Mouse (Mus musculus): Measurements from ENCODE around the gene Ptpn20. TPM values are rescaled to one million over a fixed set of nuclear protein-coding genes. Genes with fewer than 3 reads are reported as not detected.

Ptpn20 gene
- total RNA-seq, 2 experiments from 2014 or later: not detected

DNA sequence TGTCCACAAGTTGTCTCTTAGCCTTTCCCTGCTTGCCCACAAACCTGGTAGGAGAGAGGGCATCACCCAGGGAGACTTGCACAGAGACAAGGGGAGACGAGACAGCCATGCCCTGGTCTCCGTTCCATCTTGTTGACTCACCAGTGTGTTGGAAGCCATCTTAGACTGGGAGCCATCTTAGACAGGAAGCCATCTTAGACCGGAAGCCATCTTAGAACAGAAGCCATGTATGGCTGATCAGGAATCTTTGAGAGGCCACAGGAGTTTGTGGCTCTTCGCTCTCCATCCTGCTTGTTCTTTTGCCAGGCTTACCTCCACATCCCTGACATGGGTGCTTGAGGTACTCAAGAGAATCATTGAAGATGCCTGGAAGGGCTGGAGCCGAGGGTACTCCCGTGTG, 89.0 kb downstream of the Ptpn20 start:
- DNase-seq: no peak

DNA sequence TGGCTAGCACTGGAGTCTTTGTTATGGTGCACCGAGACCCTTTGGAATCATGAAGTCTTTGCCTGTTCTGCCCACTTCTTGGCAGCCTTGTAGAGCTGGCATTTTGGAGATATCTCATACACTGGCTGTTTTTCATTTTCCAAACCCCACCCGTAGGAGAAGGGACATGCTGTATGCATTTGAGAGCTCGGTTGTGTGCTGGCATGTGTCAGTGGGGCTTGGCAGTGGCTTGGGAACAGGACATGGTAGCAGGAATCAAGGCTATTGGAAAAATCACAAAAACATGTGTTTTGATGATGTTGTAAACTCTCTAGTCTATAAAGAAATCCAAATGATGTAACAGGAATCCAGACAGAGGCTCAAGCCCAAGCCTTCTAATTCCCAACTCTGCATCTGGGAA, 89.7 kb downstream of the Ptpn20 start:
- no peak for DNase-seq

DNA sequence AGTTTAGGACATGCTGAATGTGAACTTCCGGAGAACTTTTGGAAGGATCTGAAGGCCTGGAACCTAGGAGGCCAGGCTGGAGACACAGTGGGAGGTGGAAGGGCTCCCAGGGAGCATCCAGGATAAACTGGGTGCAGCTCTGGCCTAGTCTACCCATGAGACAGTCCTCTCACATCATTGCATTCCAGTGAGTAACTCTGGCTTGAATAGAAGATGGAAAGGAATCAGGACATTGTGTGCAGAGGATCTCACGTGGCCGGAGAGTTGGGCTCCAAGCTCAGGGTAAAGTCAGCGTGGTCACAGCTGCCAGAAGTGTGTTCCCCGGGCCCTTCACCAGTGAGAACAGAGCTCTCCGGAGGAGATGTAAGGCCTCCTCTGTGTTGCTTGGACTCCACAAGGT, 91.6 kb downstream of the Ptpn20 start:
- DNase-seq: no peak

DNA sequence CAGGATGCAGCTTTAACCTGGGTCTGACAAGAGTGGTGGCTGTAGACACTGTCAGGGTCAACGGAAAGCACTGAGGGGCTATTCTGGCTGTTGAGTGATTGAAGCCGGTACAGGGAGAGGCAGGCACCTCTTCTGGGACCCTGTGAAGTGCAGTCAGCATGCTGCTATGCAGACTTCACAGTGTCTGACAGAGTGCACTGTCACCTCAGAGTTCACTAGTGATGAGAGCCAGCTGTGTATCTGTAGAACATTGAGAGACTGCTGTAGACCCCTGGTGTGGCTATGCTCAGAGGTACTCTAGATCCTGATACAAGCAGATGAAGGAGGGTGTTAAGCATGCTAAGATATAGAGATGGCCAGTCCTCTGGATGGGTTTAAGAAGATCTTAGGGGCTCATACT, 93.8 kb downstream of the Ptpn20 start:
- DNase-seq: no peak

DNA sequence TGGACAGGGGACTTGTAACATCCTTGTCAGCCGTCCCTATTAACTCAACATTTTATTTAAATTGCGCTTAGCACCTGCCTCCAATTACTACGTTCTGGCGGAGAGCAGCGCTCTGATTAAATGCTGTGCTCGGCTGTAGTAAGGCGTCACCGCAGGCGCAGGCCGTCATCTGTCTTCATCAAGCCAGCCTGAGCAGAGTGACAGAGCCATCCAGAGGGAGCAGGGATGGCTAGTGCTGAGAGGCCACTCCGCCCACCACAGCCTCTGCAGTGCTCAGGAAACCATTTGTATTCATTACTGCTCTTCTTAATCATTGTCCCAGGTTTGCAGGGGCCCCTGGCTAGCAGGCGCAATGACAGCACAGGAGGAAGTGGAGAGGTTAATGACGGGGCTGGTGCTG, 94.7 kb downstream of the Ptpn20 start:
- DNase-seq: peak in 1 of 2 experiments; percentile 16

DNA sequence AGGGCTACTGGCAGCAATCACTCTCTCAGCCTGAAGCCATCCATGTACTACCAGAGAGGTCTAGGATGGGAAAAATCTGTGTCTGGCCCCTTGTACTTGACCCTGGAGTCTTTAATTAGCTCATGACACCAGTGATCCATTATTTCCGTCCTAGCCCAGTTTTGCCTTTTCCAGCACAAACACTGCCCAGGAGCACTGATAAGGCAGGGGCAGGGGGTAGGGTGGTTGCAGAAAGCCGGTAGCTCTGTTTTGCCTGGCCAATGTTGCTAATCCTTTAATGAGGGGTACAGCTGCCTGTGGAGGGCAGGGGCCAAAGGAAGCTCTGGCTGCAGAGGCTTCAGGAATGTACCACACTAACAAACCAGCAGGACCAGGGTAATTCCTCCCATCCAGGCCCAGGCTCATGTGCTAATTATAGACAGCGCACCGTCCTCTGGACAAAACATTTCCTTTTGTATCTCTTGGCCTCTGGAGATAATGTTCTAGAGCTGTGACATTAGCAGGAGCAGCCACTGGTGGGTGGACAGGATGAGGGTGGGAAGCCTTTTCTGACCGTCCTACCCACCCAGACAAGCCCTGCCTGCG, 98.5 kb downstream of the Ptpn20 start:
- DNase-seq: peak; percentile 45 to 54

DNA sequence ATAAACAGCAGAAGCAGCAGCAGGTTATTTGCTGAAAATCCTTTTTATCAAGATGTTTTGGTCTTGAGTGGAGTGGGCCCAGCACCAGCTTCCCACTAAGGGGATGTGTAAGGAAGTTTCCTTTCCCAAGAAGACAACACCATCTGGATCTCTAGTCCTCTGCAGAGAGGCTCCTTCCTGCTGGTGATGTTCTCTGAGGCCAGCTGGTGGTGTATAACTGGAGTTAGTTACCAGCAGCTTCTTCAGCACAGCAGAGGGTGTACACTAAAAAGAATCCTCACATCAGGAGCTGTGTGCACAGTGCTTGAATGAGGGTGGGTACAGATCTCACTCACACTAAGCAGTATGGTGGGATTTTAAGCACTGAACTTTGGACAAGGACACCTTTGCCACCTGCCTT, 100.0 kb downstream of the Ptpn20 start:
- DNase-seq: no peak

Other genes with a start within 250 kb of the Ptpn20 start
- 10 to 100 TPM; 26.1 to 26.4 TPM for gene Mapk8, start 142.0 kb upstream of the Ptpn20 start, total RNA-seq (2021)
- gene Frmpd2, start 117.5 kb upstream of the Ptpn20 start, total RNA-seq (2021): not detected

All from adrenal gland, postnatal 36 days (tissue).